8 mouse cellular contexts compared by ENCODE assay signal in the genomic region with DNA sequence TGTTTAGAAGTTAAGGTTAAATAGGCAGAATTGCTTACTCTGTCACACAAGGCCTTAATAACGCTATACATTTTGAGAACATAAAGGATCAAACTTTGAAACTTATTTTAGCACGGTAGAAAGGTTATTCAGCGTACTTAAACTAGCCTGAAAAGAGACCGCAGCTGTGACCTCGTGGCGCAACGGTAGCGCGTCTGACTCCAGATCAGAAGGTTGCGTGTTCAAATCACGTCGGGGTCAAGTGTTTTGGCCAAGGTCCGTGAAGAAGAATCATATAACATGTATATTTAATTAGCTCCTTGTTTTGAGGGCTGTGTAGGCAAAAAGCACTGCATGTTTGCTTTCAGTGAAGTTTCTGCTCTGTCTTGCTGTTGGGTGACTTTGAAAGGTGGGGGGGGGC. TPM values are rescaled to one million over a fixed set of nuclear protein-coding genes. Genes with fewer than 3 reads are reported as not detected.
DNase-seq lines count a peak whose midpoint lies in the region; ATAC-seq lines count a peak whose summit lies in the region.

No protein-coding gene starts in this region.

- H3K9me3 ChIP-seq in embryonic facial prominence, embryonic 13.5 days: no peaks in the 10 kb centered on the region
- H3K9me3 ChIP-seq in intestine, embryonic 16.5 days (ENCODE audit: control insufficient read depth, low read length): no peaks in the 10 kb centered on the region
- H3K9me3 ChIP-seq in midbrain, embryonic 13.5 days: no peaks in the 10 kb centered on the region

- peak overlapping the region; percentile 60 for H3K4me2 ChIP-seq in embryonic facial prominence, embryonic 13.5 days
- peak overlapping the region; percentile 53 for H3K4me2 ChIP-seq in intestine, embryonic 16.5 days (ENCODE audit: low read depth, low read length)
- peak overlapping the region; percentile 41 for H3K4me2 ChIP-seq in midbrain, embryonic 13.5 days (replicated peaks)

- H3K4me1 ChIP-seq in embryonic facial prominence, embryonic 13.5 days: peaks cover 20% of the 10 kb centered on the region; the same call in 1 of the 2 replicates
- peaks cover 16% of the 10 kb centered on the region; the same call in 1 of the 2 replicates for H3K4me1 ChIP-seq in intestine, embryonic 16.5 days (ENCODE audit: control insufficient read depth, insufficient read depth, low read length)
- H3K4me1 ChIP-seq in midbrain, embryonic 13.5 days (replicated peaks): peaks cover 12% of the 10 kb centered on the region

- H3K27ac ChIP-seq in embryonic facial prominence, embryonic 13.5 days: peak overlapping the region; percentile 60; the same call in 1 of the 2 replicates
- no peak overlapping the region for H3K27ac ChIP-seq in intestine, embryonic 16.5 days (ENCODE audit: low read length)
- no peak overlapping the region for H3K27ac ChIP-seq in midbrain, embryonic 13.5 days

- H3K4me3 ChIP-seq in embryonic facial prominence, embryonic 13.5 days: peak overlapping the region; percentile 35
- peak overlapping the region; percentile 31; the same call in 1 of the 2 replicates for H3K4me3 ChIP-seq in intestine, embryonic 16.5 days (ENCODE audit: low read length)
- H3K4me3 ChIP-seq in midbrain, embryonic 13.5 days (replicated peaks): no peak overlapping the region; the same call in 1 of the 2 replicates

- H3K9ac ChIP-seq in embryonic facial prominence, embryonic 13.5 days: no peak overlapping the region
- no peak overlapping the region for H3K9ac ChIP-seq in intestine, embryonic 16.5 days (ENCODE audit: low read depth, low read length)
- no peak overlapping the region for H3K9ac ChIP-seq in midbrain, embryonic 13.5 days (replicated peaks)

- H3K27me3 ChIP-seq in embryonic facial prominence, embryonic 13.5 days: no peaks in the 10 kb centered on the region
- no peaks in the 10 kb centered on the region for H3K27me3 ChIP-seq in intestine, embryonic 16.5 days (replicated peaks; ENCODE audit: control insufficient read depth, insufficient read depth, low read length)
- H3K27me3 ChIP-seq in midbrain, embryonic 13.5 days: peaks cover 20% of the 10 kb centered on the region

- WGBS in embryonic facial prominence, embryonic 13.5 days: 4% methylated on average over 13 of the region's 13 CpGs
- 17% methylated on average over 13 of the region's 13 CpGs for whole genome bisulfite sequencing in intestine, embryonic 16.5 days
- 3% methylated on average over 13 of the region's 13 CpGs for WGBS in midbrain, embryonic 13.5 days

- DNase-seq in cerebellum, postnatal 25 days: peak; percentile 46 to 54
- no peak for DNase-seq in cerebellum, adult 9-11 months
- DNase-seq in CD8-positive naive resting alpha-beta T cell, adult 2 months (ENCODE audit: low read depth in 2 of 2, low spot score in 2 of 2): peak; percentile 42 to 53
- peak; percentile 68 for DNase-seq in thymus, postnatal 25 days
- DNase-seq in cerebellum, adult 11 months: no peak

- no peak for ATAC-seq in embryonic facial prominence, embryonic 13.5 days (ENCODE audit: insufficient number of reproducible peaks, insufficient read depth, low FRiP score, low TSS enrichment, low read depth)
- peak; percentile 35; the same call in 1 of the 2 replicates for ATAC-seq in intestine, embryonic 16.5 days
- no peak for ATAC-seq in midbrain, embryonic 13.5 days

- H3K36me3 ChIP-seq in embryonic facial prominence, embryonic 13.5 days: no peaks in the 10 kb centered on the region
- no peaks in the 10 kb centered on the region for H3K36me3 ChIP-seq in intestine, embryonic 16.5 days (ENCODE audit: control insufficient read depth, insufficient read depth, low read length)
- H3K36me3 ChIP-seq in midbrain, embryonic 13.5 days: no peaks in the 10 kb centered on the region

RNA-seq across cellular contexts. Expression of gene Btn2a2, which starts 17.7 kb away (rescaled TPM):
- 1.5 and 1.7 TPM in 2 replicates for polyA plus RNA-seq in embryonic facial prominence, embryonic 13.5 days (2015; fragmentation: Nextera tagmentation; extraction: Ambion mirVana)
- polyA plus RNA-seq in intestine, embryonic 16.5 days (2015; fragmentation: Nextera tagmentation; extraction: Ambion mirVana): 0.12 TPM in 2 replicates
- polyA plus RNA-seq in midbrain, embryonic 13.5 days (2015; fragmentation: Nextera tagmentation; extraction: Ambion mirVana): 0.13 TPM in 2 replicates

RNA-seq across cellular contexts. Expression of gene Hist1h4h, which starts 24.5 kb away (rescaled TPM):
- polyA plus RNA-seq in embryonic facial prominence, embryonic 13.5 days (2015; fragmentation: Nextera tagmentation; extraction: Ambion mirVana): 7.3 and 7.9 TPM in 2 replicates
- 3.5 and 3.7 TPM in 2 replicates for polyA plus RNA-seq in intestine, embryonic 16.5 days (2015; fragmentation: Nextera tagmentation; extraction: Ambion mirVana)
- polyA plus RNA-seq in midbrain, embryonic 13.5 days (2015; fragmentation: Nextera tagmentation; extraction: Ambion mirVana): 6.4 and 7.4 TPM in 2 replicates

RNA-seq across cellular contexts. Expression of gene Hist1h2af, which starts 27.4 kb away (rescaled TPM):
- polyA plus RNA-seq in embryonic facial prominence, embryonic 13.5 days (2015; fragmentation: Nextera tagmentation; extraction: Ambion mirVana): 6.6 and 13.4 TPM in 2 replicates
- polyA plus RNA-seq in intestine, embryonic 16.5 days (2015; fragmentation: Nextera tagmentation; extraction: Ambion mirVana): 2.5 and 3.6 TPM in 2 replicates
- polyA plus RNA-seq in midbrain, embryonic 13.5 days (2015; fragmentation: Nextera tagmentation; extraction: Ambion mirVana): 1.3 and 3.0 TPM in 2 replicates

RNA-seq across cellular contexts. Expression of gene Hist1h3g, which starts 28.9 kb away (rescaled TPM):
- 5.3 and 6.7 TPM in 2 replicates for polyA plus RNA-seq in embryonic facial prominence, embryonic 13.5 days (2015; fragmentation: Nextera tagmentation; extraction: Ambion mirVana)
- 2.6 and 3.7 TPM in 2 replicates for polyA plus RNA-seq in intestine, embryonic 16.5 days (2015; fragmentation: Nextera tagmentation; extraction: Ambion mirVana)
- 3.1 and 5.3 TPM in 2 replicates for polyA plus RNA-seq in midbrain, embryonic 13.5 days (2015; fragmentation: Nextera tagmentation; extraction: Ambion mirVana)

RNA-seq across cellular contexts. Expression of gene Hist1h2bh, which starts 36.8 kb away (rescaled TPM):
- polyA plus RNA-seq in embryonic facial prominence, embryonic 13.5 days (2015; fragmentation: Nextera tagmentation; extraction: Ambion mirVana): 0.98 and 1.4 TPM in 2 replicates
- 0.65 and 0.94 TPM in 2 replicates for polyA plus RNA-seq in intestine, embryonic 16.5 days (2015; fragmentation: Nextera tagmentation; extraction: Ambion mirVana)
- polyA plus RNA-seq in midbrain, embryonic 13.5 days (2015; fragmentation: Nextera tagmentation; extraction: Ambion mirVana): 0.31 and 0.35 TPM in 2 replicates

Comparison
In these comparisons a context has a peak if more than half of its experiments do, and no peak if none do; other contexts are left out.
1. DNase-seq: peak in cerebellum, postnatal 25 days (2 of 2), CD8-positive naive resting alpha-beta T cell, adult 2 months (2 of 2) and thymus, postnatal 25 days (single experiment); none in cerebellum, adult 9-11 months (single experiment) and cerebellum, adult 11 months (single experiment).
2. Peak in every context shown above with its lines, with median percentiles within 50 percentile points of each other: H3K4me2 ChIP-seq.